Mouse (Mus musculus) yolk sac, embryonic 10.5 days (tissue): ENCODE data around the gene Tgm7.

Source experiments
- DNase-seq: peaks from one replicate; pipeline ENCODE4 v3.0.0-alpha.2; 2017; ENCODE audit warnings: low spot score

Tgm7 gene

DNA sequence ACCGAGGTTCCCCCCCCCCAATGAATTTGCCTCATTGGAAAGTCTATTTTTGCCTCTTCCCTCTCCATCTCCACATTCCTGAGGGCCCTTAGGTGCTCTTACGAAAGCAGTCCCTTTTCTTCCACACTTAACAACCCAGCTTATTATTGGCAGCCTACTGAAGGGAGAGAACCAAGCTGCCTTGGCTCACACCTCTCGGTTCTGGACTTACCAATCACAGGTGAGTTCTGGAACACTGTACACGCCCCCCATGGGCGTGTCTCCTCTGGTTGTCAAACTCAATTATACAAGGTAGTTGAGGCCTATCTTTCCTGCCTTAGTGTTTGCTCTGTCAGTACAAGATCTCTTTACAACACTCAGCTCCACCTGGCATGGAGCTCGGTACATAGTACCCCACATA is 37.7 kb downstream of the Tgm7 start:
- DNase-seq: no peak

DNA sequence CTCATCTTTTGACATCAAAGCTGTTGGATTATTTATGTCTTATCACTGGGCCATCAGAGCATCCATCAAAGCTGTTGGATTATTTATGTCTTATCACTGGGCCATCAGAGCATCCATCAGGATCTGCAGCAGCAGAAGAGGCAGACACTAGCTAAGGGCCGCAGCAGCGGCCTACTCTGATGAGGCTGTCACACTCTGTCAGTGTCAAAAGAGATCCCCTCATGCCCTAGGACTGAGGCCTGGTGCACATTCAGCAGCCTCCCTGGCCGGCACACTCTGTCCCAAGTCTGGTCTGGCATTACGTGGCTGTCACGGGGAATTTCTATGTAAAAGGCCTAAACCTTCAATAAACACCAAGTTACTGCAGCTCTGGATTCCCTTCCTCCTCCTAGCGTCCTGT is 40.1 kb downstream of the Tgm7 start:
- DNase-seq: no peak

GRCm38 (mm10) chr2:121067116-121067515 is 42.5 kb downstream of the Tgm7 start:
- no peak for DNase-seq

DNA sequence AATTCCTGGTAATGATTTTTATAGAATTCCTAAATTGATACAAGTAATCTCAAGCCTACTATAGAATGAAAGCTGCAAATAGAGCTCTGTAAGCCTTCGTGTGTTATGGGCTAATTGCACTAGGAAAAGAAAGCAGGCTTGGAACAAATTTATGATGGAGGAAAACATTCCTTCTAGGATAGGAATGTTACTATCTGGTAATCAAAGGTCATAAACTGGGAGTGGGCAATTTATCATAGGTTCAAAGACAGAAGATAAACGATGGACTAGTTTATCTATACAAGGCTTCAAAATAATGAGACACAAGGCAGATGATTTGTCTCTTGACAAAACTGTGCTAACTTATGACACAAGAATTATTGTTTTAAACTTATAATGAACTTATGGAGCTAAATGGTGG is 48.3 kb downstream of the Tgm7 start:
- DNase-seq: no peak

- no peak for DNase-seq
Observed at GRCm38 (mm10) chr2:121057997-121058396, 51.6 kb downstream of the Tgm7 start.

DNA sequence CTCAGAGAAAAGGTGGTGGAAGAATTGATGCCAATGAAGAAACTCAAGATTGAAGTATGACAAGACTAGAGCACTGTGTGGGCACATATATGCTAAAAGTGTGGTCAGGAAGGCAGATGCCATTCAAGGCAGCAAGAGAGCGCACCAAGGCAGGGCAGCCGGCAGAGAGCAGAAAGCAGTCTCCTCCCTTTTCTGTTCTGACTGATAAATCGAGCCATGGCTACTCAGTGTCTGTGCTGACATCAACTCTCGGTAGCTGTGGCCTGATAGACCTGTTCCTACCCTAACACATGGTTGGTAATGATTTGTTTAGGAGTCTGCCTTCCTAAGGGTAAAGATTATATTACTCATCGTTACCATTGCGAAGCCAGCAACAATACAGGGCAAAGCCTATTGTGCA is 53.7 kb downstream of the Tgm7 start:
- DNase-seq: no peak

DNA sequence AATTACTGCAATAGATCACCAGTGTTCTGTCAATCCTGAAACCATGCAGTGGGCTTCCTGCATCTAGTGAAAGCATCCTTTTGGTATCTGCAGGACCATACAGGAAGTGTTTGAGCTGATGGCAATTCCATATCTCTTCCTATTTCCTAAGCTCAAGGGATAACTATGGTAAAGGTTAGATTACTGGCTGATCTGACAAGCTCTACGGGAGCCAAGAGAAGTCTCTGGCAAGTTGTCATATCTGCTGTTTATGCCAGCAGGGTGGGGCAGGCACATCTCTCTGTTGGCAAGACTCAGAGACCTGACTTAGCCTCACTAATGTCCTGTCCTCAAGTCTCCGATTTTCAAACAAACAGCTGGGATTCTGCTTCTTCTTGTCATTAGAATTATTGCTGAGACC is 55.5 kb downstream of the Tgm7 start:
- DNase-seq: no peak

- no peak for DNase-seq
Observed at GRCm38 (mm10) chr2:121052176-121052575, 57.4 kb downstream of the Tgm7 start.

DNA sequence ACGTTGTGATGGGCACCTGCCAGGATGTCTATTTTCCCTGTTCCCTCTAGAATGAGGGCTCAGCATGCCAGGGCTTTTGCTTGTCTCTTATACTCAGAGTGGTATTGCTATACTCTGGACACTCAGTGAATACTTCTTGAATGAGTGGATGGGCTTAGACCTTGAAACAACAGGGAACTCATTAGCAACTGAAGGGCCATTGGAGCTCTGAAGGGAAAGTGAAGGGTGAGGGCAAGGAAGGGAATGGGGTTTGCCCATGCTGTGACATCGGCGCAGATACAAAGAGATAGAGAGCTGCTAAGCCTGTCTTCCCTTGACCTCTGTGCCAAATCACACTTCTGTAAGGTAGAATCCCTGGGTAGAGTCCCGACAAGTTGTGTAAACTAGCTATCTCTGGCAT is 63.9 kb downstream of the Tgm7 start:
- no peak for DNase-seq
